Mouse (Mus musculus): ENCODE measurements around the gene Trpm2. TPM values are rescaled to one million over a fixed set of nuclear protein-coding genes. Genes with fewer than 3 reads are reported as not detected.

The Trpm2 gene
- total and polyA plus RNA-seq, 3 experiments: 0.16 to 0.34 TPM; not detected in 1

GRCm38 (mm10) chr10:77901871-77902210 is 68.5 kb downstream of the Trpm2 start:
- no peak for DNase-seq (ENCODE audit: extremely low read depth)
- TF ChIP-seq SIN3A (IDR thresholded peaks at IDR 0.05; ENCODE audit: low read length): no peak
- no peak for TF ChIP-seq CHD1 (IDR thresholded peaks at IDR 0.05; ENCODE audit: low read depth, low read length)
- no peak for TF ChIP-seq UBTF (IDR thresholded peaks at IDR 0.05; ENCODE audit: low read depth, low read length)
- Histone ChIP-seq H3K79me2 (replicated peaks; ENCODE audit: control insufficient read depth, extremely low read depth, insufficient read depth, poor library complexity, severe bottlenecking) (no peaks in the 10 kb centered on the region), H3K4me1 (ENCODE audit: control insufficient read depth in 1 of 2, insufficient read depth in 2 of 2) (no peaks in the 10 kb centered on the region), H3K9ac (ENCODE audit: insufficient read depth, low read depth) (no peak overlapping the region), H3K27ac (ENCODE audit: insufficient read depth, low read depth) (no peak overlapping the region), H3K9me3 (replicated peaks; ENCODE audit: low read length) (no peaks in the 10 kb centered on the region), H3K27me3 (replicated peaks) (peaks cover 77% of the 10 kb centered on the region), H3K4me3 (replicated peaks in 1 of 3; ENCODE audit: low read depth in 2 of 3, low read length in 2 of 3, poor library complexity in 1 of 3) (no peak overlapping the region), H3K36me3 (replicated peaks in 1 of 2; ENCODE audit: control insufficient read depth in 1 of 2, insufficient read depth in 1 of 2, low read length in 1 of 2) (no peaks in the 10 kb centered on the region), H3K4me2 (ENCODE audit: insufficient read depth, low read depth, poor library complexity, severe bottlenecking) (no peak overlapping the region)
- dilution Hi-C loops (cut with MboI; ENCODE audit: extremely low pct_ligation_motif_present, extremely low pct_unique_long_range_greater_than_20kb, low sequenced_read_pairs) (no loop called here), in situ Hi-C loops (cut with MboI; ENCODE audit: low pct_ligation_motif_present, low pct_unique_long_range_greater_than_20kb, low sequenced_read_pairs) (no loop called here)

- H3K9ac ChIP-seq (ENCODE audit: insufficient read depth, low read depth): no peak overlapping the region
- H3K79me2 ChIP-seq (replicated peaks; ENCODE audit: control insufficient read depth, extremely low read depth, insufficient read depth, poor library complexity, severe bottlenecking): no peaks in the 10 kb centered on the region
- DNase-seq (ENCODE audit: extremely low read depth): no peak
- no peak overlapping the region for H3K4me3 ChIP-seq (replicated peaks in 1 of 3; ENCODE audit: low read depth in 2 of 3, low read length in 2 of 3, poor library complexity in 1 of 3)
- dilution Hi-C loops (cut with MboI; ENCODE audit: extremely low pct_ligation_motif_present, extremely low pct_unique_long_range_greater_than_20kb, low sequenced_read_pairs): no loop called here
- H3K36me3 ChIP-seq (replicated peaks in 1 of 2; ENCODE audit: control insufficient read depth in 1 of 2, insufficient read depth in 1 of 2, low read length in 1 of 2): no peaks in the 10 kb centered on the region
- in situ Hi-C loops (cut with MboI; ENCODE audit: low pct_ligation_motif_present, low pct_unique_long_range_greater_than_20kb, low sequenced_read_pairs): no loop called here
- no peak overlapping the region for H3K27ac ChIP-seq (ENCODE audit: insufficient read depth, low read depth)
- peaks cover 77% of the 10 kb centered on the region for H3K27me3 ChIP-seq (replicated peaks)
- TF ChIP-seq ZC3H11A (IDR thresholded peaks at IDR 0.05; ENCODE audit: low read depth, low read length) (no peak), MXI1 (IDR thresholded peaks at IDR 0.05; ENCODE audit: low read depth, low read length) (no peak), BHLHE40 (IDR thresholded peaks at IDR 0.05; ENCODE audit: low read depth, low read length) (no peak), USF1 (IDR thresholded peaks at IDR 0.05; ENCODE audit: low read depth, low read length) (no peak), MYC (IDR thresholded peaks at IDR 0.05; ENCODE audit: low read depth, low read length) (no peak), CTCF (conservative IDR thresholded peaks at IDR 0.05 in 1 of 2, IDR thresholded peaks at IDR 0.05 in 1 of 2; ENCODE audit: low read depth in 2 of 2, low read length in 2 of 2) (no peak)
- H3K4me1 ChIP-seq (ENCODE audit: control insufficient read depth in 1 of 2, insufficient read depth in 2 of 2): no peaks in the 10 kb centered on the region
- H3K9me3 ChIP-seq (replicated peaks; ENCODE audit: low read length): no peaks in the 10 kb centered on the region
- no peak overlapping the region for H3K4me2 ChIP-seq (ENCODE audit: insufficient read depth, low read depth, poor library complexity, severe bottlenecking)
Observed at GRCm38 (mm10) chr10:77900903-77901818, 69.2 kb downstream of the Trpm2 start.

DNA sequence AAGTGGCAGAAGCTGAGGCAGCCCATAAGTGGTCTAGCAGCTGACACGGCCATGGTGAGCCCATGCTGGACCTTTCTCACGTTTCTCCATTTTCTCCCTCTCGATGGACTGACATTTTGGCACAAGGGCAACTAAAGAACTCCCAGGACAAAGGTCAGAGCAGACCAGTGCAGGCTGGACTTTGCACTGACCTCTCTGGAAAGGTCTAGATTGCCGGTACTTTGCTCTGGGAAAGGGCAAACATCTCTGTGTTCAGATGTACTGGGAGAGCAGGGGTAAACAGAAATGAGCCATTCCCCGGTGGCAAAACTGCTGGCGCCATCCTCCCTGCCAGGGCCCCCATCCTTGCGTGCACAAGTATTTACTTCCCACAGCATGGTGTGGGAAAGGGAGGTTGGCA is 70.2 kb downstream of the Trpm2 start:
- Histone ChIP-seq H3K9me3 (replicated peaks; ENCODE audit: low read length) (no peaks in the 10 kb centered on the region), H3K4me3 (replicated peaks in 1 of 3; ENCODE audit: low read depth in 2 of 3, low read length in 2 of 3, poor library complexity in 1 of 3) (no peak overlapping the region), H3K9ac (ENCODE audit: insufficient read depth, low read depth) (no peak overlapping the region), H3K27ac (ENCODE audit: insufficient read depth, low read depth) (no peak overlapping the region), H3K36me3 (replicated peaks in 1 of 2; ENCODE audit: control insufficient read depth in 1 of 2, insufficient read depth in 1 of 2, low read length in 1 of 2) (no peaks in the 10 kb centered on the region), H3K4me1 (ENCODE audit: control insufficient read depth in 1 of 2, insufficient read depth in 2 of 2) (no peaks in the 10 kb centered on the region), H3K4me2 (ENCODE audit: insufficient read depth, low read depth, poor library complexity, severe bottlenecking) (no peak overlapping the region), H3K27me3 (replicated peaks) (peaks cover 77% of the 10 kb centered on the region), H3K79me2 (replicated peaks; ENCODE audit: control insufficient read depth, extremely low read depth, insufficient read depth, poor library complexity, severe bottlenecking) (no peaks in the 10 kb centered on the region)
- in situ Hi-C loops (cut with MboI; ENCODE audit: low pct_ligation_motif_present, low pct_unique_long_range_greater_than_20kb, low sequenced_read_pairs) (no loop called here), dilution Hi-C loops (cut with MboI; ENCODE audit: extremely low pct_ligation_motif_present, extremely low pct_unique_long_range_greater_than_20kb, low sequenced_read_pairs) (no loop called here)
- no peak for DNase-seq (ENCODE audit: extremely low read depth)
- TF ChIP-seq CTCF (conservative IDR thresholded peaks at IDR 0.05 in 1 of 2, IDR thresholded peaks at IDR 0.05 in 1 of 2; ENCODE audit: low read depth in 2 of 2, low read length in 2 of 2): no peak

All from CH12.LX (cell line).